Mouse (Mus musculus) CD4-positive naive resting alpha-beta T cell, adult 57 days (primary cell): Measurements from ENCODE around the gene Adgre1. TPM values are rescaled to one million over a fixed set of nuclear protein-coding genes. Genes with fewer than 3 reads are reported as not detected.

Experiments used
- total RNA-seq: library from RNA; stranded (reverse); gene quantifications from one replicate; pipeline ENCODE4 v1.2.4, GENCODE M21; 2023

Gene Adgre1
- total RNA-seq: 4.0 TPM

DNA sequence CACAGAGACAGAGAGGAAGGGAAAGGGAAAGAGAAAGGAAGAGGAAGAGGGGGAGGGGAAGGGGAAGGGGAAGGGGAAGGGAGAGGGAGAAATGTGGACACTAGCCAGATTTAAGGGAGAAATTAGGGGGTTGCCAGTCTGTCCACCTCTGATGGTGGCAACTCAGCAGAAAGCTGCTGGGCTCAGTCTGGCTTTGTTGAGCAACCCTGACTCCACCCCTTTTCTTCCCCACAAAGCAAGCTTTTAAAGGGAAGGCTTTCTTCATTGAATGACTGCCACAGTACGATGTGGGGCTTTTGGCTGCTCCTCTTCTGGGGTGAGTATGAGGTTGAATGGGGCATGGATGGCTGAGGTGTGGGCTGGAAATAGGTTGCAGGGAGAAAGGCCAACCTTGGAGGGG, at the start of gene Adgre1:
Adgre1 (plus strand) TSS at position 251 of the 400 bp plus-strand sequence.

Other genes starting within 250 kb of the Adgre1 start
- not detected for gene Cd70, start 208.9 kb upstream of the Adgre1 start, total RNA-seq
- 1.3 TPM for gene Tnfsf14, start 164.5 kb upstream of the Adgre1 start, total RNA-seq
- gene C3, start 130.6 kb upstream of the Adgre1 start, total RNA-seq: 40.1 TPM
- gene Gpr108, start 110.2 kb upstream of the Adgre1 start, total RNA-seq: 44.4 TPM
- 4.5 TPM for gene Trip10, start 109.2 kb upstream of the Adgre1 start, total RNA-seq
- gene Vav1, start 79.6 kb upstream of the Adgre1 start, total RNA-seq: 164 TPM
- not detected for gene Vmn2r120, start 186.8 kb downstream of the Adgre1 start, total RNA-seq